Mouse (Mus musculus) left cerebral cortex, postnatal 14 days (tissue): ENCODE data around the gene Lpin2. TPM values are rescaled to one million over a fixed set of nuclear protein-coding genes. Genes with fewer than 3 reads are reported as not detected.

Source experiments
- DNase-seq, 2 experiments: peaks; one replicate each; pipeline ENCODE4 v3.0.0; 2021 to 2022; ENCODE audit warnings: low spot score in 2 of 2, mixed read lengths in 1 of 2
- intact Hi-C: fragments of 180-260 bp; cut with DNase I; formaldehyde crosslinking; loops from one replicate; pipeline ENCODE4 v1.15.1; 2025
- total RNA-seq, 2 experiments: library from RNA; stranded (reverse); gene quantifications; 2 replicates each; pipeline ENCODE4 v1.2.3; 2021

The Lpin2 gene
- total RNA-seq, 2 experiments from 2014 or later, result 79.9 to 84.3 TPM

DNA sequence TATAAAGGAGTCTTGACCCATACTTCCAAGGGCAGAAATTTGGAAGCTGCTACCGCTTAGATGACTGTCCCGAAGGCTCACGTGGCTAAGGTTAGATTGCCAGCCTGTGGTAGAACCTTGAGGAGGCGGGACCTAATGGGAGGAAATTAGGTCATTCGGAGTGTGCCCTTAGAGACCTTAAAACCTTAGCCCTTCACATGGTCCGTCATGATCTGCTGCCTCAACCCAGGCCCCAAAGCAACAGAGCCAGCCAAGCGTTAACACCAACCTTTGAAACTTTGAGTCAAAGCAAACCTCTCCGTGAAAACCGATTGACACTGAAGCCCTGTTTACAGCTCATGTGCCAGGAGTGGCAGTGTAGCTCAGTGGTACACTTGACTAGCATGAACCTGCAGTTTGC is 100.4 kb downstream of the Lpin2 start:
- intact Hi-C loops, result no loop called here
- no peak for DNase-seq

DNA sequence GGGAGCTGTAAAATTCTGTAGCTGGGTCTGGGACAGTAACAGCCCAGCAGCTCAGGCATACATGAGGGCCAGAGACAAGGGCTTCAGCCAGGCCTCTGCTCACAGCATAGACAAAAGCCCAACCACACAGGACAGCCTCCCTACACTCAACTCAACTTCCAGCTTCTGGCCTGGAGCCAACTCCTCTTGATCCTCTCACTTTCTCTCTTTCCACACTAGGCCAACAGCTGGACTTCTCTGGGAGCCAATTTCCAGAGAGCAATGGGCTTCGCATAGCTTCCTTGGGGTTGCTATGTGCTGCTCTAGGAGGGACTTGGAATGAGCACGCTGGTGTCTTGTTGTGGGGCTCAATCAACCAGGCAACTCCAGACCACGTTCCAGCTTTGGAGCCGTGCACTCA is 100.9 kb downstream of the Lpin2 start:
- intact Hi-C loops, result no loop called here
- DNase-seq, result no peak

DNA sequence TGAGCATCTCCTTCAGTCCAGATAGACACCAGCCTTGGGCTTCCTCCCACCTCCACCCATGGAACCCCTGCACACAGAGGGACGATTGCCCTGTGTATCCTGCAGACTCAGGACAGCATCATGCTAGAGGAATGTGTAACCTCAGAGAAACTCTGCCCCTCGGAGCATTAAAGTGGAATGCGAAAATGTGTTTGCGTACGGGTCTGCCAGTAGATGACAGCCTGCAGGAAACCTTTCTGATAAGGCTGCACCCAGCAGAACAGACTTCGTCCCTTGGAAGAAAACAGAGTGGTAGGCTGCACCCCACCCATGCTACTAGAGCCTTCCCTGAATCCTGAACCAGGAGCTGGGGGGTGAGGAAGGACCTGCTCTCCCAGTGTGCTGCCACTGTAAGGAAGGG is 102.5 kb downstream of the Lpin2 start:
- intact Hi-C loops, result no loop called here
- DNase-seq, result no peak

DNA sequence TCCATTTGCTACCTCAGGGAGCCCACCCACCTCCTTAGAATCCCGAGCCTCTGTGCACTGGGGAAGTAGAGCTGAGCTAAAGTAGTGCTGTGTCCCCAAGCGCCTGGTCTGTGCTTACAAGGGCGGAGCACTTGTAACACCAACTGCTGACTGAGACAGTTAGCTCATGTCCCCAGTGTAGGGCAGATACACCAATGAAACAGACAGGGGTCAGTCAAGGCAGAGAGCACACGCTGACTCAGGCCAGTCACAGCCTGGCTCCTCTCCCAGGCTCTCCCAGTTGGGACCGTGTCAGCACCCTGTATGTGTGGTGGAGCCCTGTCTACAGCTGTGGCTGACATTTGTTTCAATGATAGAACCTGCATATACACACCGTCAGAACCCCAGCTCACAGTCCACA is 103.6 kb downstream of the Lpin2 start:
- intact Hi-C loops, result no loop called here
- no peak for DNase-seq

DNA sequence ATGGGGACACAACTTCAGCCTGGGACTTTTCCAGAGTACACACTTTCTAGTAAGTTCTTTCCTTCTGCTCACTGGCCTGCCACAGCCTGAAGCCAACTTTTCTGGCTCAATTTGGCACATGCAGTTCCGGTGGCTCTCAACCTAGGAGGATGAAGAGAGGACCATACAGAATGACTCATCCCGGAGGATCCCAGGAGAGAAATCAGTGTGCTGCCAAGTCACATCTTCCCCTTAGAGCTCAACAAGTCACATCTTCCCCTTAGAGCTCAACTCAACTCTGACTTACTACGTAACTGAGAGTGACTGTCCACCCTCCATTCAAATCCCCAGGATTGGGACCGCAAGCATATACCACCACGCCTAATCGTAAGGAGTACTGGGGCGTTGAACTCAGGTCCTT is 105.2 kb downstream of the Lpin2 start:
- intact Hi-C loops, result no loop called here
- no peak for DNase-seq

DNA sequence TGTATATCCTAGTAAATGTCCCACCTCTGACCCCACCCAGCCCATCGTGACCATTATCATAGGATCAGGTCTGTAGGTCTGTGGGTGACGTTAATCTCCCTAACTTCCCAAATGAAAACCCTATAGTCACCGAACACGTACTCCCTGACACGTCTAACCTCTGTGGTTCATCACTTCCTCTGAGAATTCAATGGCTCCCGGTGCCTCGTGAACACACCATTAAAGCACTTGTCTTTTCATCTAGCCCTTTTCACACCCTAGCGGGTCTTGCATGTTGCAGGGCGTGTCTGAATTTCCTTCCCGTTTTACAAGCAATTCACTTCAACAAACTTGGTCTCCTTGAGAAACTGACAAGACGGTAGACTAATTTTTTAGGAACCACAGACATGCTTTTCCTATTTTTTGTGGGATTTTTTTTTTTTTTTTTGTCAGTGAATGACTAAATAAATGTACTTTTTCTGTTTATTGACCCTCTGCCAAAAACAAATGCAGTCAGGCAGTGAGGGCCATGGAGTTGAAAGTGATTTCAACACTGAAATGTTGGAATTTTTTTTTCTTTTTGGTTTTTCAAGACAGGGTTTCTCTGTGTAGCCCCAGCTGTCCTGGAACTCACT is 105.9 kb downstream of the Lpin2 start:
- intact Hi-C loops, result no loop called here
- DNase-seq, result no peak

- no peak for DNase-seq
These were observed 106.6 kb downstream of the Lpin2 start for GRCm38 (mm10) chr17:71288808-71289548.

GRCm38 (mm10) chr17:71289572-71290176 is 107.3 kb downstream of the Lpin2 start:
- intact Hi-C loops, result no loop called here
- DNase-seq, result no peak

More at GRCm38 (mm10) chr17:71288808-71289548, 106.6 kb downstream of the Lpin2 start:
- intact Hi-C loops, result no loop called here

DNA sequence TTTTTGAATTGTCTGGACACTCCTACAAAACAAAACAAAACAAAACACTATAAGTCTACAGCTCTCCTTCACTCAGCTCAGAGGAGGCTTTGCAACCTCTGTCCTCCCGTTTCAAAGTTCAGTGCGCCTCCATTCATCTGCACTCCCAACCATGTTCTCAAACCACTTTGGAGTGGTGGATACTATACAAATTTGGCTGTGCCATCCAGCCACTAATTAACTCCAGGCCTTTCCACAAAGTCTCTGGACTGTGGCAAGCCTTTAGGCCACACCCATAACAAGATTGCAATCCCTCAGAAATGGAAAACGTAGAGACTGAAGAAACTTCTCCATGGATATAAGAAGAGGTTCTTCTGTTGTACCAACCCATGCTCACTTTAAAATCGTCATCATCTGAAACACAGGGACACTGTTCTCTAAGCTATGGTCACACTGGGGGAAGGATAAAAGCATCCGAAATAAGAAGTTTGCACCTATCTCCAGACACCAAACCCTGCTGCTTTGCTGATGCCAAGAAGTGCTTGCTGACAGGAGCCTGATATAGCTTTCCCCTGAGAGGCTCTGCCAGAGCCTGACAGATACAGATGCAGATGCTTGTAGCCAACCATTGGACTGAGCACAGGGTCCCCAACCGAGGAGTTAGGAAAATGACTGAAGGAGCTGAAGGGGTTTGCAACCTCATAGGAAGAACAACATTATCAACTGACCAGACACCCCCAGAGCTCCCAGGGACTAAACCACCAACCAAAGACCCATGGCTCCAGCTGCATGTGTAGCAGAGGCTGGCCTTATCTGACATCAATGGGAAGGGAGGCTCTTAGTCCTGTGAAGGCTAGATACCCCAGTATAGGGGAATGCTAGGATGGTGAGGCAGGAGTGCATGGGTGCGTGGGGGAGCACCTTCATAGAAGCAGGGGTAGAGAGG is 108.4 kb downstream of the Lpin2 start:
- intact Hi-C loops, result no loop called here
- no peak for DNase-seq

GRCm38 (mm10) chr17:71291897-71292420 is 109.6 kb downstream of the Lpin2 start:
- intact Hi-C loops, result no loop called here
- DNase-seq, result no peak

DNA sequence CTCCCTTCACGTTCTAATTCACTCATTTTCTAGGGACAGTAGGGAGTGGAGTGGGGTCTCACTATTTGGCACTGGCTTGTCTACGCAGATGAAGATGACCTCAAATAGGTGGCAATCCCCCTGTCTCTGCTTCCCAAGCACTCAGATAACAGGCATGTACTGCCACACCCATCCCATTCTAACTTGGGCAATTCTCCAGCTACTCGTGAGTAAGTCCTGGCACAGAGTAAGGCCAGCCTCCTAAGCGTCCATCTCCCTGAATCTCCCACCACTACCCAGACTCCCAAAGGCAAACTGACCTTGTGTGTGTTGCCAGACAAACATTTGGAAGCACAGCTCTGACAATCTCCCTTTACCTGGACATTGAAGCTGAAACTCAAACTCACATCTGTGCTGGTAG is 110.5 kb downstream of the Lpin2 start:
- DNase-seq, result no peak
- intact Hi-C loops, result no loop called here

GRCm38 (mm10) chr17:71294570-71294969 is 112.2 kb downstream of the Lpin2 start:
- no peak for DNase-seq
- intact Hi-C loops, result no loop called here

Other genes starting within 250 kb of the Lpin2 start
- gene Myom1, start 179.9 kb upstream of the Lpin2 start, total RNA-seq, result 1 to 10 TPM; 4.6 to 5.5 TPM
- gene Myl12a, start 179.7 kb upstream of the Lpin2 start, total RNA-seq, result 10 to 100 TPM; 47.2 to 48.0 TPM
- 1 to 10 TPM; 2.2 to 2.6 TPM for gene Emilin2, start 129.4 kb downstream of the Lpin2 start, total RNA-seq